Mouse (Mus musculus): ENCODE data around the gene Mrpl45.
"Not testable (repeated sequence)": the region's sequence is repeated elsewhere in the genome, so short reads cannot be mapped to it uniquely, and the experiment has no call there.

DNA sequence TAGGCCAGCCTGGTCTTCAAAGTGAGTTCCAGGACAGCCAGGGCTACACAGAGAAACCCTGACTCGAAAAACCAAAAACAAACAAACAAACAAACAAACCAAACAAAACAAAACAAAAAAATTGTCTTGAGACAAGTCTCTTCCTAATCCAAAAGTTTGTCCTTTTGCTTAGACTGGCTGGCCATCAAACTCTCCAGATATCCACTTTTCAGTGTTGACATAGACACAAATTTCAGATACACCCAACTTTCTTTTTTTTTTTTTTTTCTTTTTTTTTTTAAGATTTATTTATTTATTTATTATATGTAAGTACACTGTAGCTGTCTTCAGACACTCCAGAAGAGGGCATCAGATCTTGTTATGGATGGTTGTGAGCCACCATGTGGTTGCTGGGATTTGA, 2.6 kb upstream of the Mrpl45 start:
- TF ChIP-seq CTCF (IDR thresholded peaks at IDR 0.05; ENCODE audit: borderline replicate concordance, extremely low read depth, insufficient read depth, insufficient read length); POLR2A (IDR thresholded peaks at IDR 0.05; ENCODE audit: borderline replicate concordance, extremely low read depth, insufficient read depth, insufficient read length, poor library complexity, severe bottlenecking): not testable (repeated sequence)

Data from brain, embryonic 14.5 days (tissue).